Mouse (Mus musculus) cerebellum, adult 2 months (tissue): ENCODE results near the gene Gucd1.

Source experiments
- CTCF ChIP-seq: fragments of 200-500 bp; IDR thresholded peaks from 2 replicates; pipeline ENCODE4 v1.5.1; 2011; ENCODE audit warnings: low read depth, mild to moderate bottlenecking, control low read depth, low read length, moderate library complexity, borderline replicate concordance; ENCODE audit not compliant: insufficient read depth
- POLR2A ChIP-seq: fragments of 200-500 bp; IDR thresholded peaks from 2 replicates; pipeline ENCODE4 v1.6.1; 2011; ENCODE audit warnings: low read length, control low read depth, borderline replicate concordance; ENCODE audit not compliant: insufficient read depth

GRCm38 (mm10) chr10:75534216-75534615 lies 16.4 kb upstream of the Gucd1 start:
- TF ChIP-seq CTCF (no peak), POLR2A (no peak)
